Mouse (Mus musculus): ENCODE results near the gene Ly6g5b.

The Ly6g5b gene

GRCm38 (mm10) chr17:35115046-35116019 lies at the start of gene Ly6g5b:
Gene Ly6g5b (minus strand): TSS chr17:35115428.
- no peak for DNase-seq (ENCODE audit: low read depth, low spot score)

- no peak for DNase-seq (ENCODE audit: low read depth, low spot score)
Observed at GRCm38 (mm10) chr17:35164218-35164567, 49.0 kb upstream of the Ly6g5b start.

- no peak for DNase-seq (ENCODE audit: low read depth, low spot score)
Observed at GRCm38 (mm10) chr17:35163326-35164081, 48.3 kb upstream of the Ly6g5b start.

DNA sequence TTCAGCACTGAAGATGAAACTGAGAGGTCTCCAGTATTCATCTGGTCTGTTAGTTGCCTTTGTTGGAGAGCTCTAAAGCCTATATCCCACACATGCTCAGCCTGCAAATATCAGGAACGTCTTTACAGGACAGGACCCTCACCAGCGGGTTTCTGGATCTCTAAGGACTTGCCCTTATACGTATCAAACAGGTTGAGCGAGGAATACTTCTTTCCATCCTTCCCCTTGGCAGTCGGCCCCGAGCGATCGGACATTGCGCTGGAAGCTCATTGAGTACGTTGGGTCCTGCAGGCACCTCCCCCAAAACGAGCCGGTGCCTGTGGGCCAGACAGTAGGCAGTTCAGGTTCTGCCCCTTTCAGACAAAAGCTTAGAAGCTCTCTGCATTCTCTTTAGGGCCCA lies 47.5 kb upstream of the Ly6g5b start:
- DNase-seq (ENCODE audit: low read depth, low spot score): no peak

GRCm38 (mm10) chr17:35162121-35162520 lies 46.9 kb upstream of the Ly6g5b start:
- DNase-seq (ENCODE audit: low read depth, low spot score): no peak

GRCm38 (mm10) chr17:35161421-35161820 lies 46.2 kb upstream of the Ly6g5b start:
- DNase-seq (ENCODE audit: low read depth, low spot score): no peak

DNA sequence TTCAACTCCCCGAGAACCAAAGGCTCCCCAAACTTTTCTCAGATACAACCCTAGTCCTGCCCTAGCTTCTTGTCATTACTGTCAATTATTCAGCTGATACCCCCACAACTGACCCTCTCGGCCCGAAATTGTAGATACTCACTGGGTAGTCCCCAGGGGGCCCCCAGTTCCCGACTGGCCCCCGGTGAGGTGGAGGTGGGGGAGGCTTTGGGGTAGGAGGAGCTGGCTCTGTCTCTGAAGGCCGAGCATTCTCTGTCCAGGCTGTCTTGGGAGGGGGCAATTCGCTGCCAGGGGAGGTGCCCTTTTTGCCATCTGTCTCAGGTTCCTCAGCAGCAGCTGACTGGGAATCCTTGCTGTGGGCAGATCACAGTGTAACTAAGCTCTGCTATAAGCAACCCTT lies 44.4 kb upstream of the Ly6g5b start:
- DNase-seq (ENCODE audit: low read depth, low spot score): no peak

GRCm38 (mm10) chr17:35158850-35159593 lies 43.8 kb upstream of the Ly6g5b start:
- DNase-seq (ENCODE audit: low read depth, low spot score): no peak

GRCm38 (mm10) chr17:35157661-35158175 lies 42.5 kb upstream of the Ly6g5b start:
- no peak for DNase-seq (ENCODE audit: low read depth, low spot score)

DNA sequence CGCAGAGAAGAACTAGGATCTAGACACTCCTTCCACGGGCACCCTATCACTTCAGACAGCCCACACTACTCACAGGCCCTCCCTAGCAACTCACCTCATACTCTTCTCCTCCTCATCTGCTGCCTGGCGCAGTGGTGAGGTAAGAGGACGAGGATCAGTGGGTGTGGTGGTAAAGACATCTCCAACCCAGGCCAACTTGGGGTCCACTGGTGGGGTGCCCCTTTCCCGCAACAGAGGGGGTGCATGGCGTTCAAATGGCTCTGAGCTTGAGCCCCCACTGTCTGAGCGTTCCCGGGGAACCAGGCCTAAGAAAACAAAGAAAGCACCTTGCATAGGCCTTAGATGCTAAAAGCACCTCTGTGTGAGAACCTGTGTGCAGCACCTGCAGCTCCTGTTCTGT lies 42.0 kb upstream of the Ly6g5b start:
- DNase-seq (ENCODE audit: low read depth, low spot score): no peak

DNA sequence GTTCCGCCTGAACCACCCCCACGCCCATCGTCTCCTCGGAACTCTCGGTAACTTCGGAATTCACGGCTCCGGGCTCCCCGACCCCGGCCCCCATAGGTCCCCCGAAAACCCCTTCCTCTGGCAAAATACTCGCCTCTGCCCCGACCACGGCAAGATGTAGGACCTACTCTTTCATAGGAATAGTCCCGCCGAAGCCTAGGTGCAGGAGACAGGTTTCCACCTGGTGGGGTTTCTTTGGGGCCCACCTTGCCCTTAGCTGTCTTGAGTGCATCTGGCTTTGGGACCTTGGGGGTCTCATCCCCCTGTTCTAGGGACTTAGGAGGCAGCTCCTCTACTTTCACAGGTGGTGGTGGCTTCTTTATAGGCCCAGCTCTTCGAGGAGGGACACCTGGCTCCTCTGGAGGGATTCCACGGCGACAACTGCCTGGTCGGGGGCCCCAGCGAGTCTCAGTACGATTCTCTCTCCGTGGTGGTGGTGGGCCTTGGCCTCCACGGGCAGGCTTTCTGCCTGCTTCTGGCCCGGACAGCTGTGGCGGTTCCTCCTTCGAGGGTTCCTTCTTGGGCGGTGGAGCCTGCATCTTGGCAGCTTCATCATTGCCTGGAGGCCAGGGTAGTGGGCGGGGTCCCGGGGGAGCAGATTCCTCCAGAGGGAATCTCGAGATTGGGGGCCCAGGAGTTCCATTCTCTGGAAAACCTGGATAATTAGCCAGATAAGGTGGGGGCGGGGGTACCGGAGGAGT lies 41.4 kb upstream of the Ly6g5b start:
- no peak for DNase-seq (ENCODE audit: low read depth, low spot score)

DNA sequence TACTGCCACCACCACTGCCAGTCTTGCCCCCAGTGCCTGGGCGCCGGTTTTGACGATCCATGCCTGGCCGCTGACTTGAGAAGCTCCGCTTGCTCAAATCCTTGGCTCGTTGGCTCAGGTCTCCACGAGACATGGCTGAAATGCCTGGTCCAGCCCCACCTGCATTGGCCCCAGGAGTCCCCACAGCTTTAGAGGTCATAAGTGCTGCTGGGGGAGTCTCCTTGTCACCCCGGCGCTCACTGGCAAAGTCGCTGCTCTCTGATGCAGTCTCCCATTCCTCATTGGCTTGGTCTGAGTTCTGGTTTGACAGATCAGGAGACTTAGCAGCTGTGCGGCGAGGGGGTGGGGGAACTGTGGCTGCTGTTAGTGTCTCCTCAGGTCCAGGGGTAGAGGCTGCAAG lies 40.2 kb upstream of the Ly6g5b start:
- no peak for DNase-seq (ENCODE audit: low read depth, low spot score)

DNA sequence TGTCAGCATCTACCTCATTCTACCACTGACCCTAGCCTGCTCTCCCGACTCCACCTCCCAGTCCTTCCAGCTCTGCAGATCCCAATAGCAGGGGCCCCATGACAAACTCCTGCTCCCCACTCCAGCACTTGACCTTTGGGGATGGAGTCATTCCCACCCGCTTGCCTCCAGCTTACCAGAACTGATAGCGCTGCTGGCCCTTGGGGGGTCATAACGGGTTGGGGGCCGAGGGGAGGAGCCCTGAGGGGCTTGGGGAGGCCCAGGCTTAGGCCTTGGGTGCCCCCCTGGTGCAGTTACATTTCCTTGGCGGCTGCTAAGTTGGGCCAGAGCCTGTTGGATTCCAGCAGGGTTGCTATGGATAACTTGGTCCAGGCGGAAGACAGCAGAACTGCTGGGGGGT lies 39.4 kb upstream of the Ly6g5b start:
- DNase-seq (ENCODE audit: low read depth, low spot score): no peak

DNA sequence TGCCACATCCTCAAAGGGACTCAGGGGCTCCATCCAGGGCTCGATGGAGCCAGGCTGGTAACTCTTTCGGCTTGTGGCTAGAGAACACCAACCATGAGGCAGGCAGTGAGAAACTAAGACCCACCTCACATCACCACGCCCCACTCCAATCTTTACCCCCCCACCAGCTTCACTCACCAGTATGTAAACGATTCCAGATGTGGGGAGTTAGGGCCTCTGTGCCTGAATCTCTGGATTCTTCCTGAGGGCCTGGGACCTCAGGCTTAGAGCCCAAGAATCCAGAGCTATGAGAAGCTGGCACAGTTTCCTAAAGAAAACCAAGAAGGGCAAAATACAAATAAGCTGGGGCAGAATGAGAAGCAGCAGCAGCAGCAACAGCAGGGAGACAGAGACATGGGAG lies 38.7 kb upstream of the Ly6g5b start:
- DNase-seq (ENCODE audit: low read depth, low spot score): no peak

DNA sequence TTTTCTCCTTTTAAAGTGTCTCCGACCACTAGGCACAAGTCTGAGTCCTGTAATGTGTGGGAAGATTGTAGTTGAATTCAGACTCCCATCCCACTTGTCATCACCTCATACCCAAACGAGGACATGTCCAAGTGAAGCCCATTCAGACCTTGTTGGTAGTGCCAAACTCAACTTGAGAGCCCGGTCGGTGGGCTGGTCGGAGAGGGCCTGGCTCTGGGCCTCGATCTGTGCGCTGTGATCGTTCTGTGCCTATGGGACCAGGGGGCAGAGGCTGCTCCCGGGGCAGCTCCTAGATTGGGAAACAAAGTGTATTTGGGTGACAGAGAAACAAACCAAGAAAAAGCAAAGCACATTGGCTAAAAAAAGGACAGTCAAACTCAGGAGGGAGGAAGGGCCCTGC lies 37.8 kb upstream of the Ly6g5b start:
- DNase-seq (ENCODE audit: low read depth, low spot score): no peak

DNA sequence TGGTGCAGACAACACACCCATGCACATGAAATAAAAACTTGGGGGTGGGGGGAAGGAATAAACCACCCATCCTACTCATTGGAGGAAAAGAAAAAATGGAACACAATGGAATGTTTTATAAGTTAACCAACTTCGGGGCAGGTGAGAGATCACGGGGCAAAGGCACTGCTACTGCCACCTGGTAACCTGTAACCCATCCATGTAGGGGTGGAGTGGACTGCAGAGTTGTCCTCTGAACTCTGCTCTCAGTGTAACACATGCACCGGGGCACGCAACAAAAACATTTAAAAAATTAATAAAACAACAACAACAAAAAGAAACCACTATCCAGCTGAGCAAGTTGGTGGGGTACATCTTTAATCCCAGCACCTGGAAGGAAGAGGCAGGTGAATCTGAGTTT lies 36.9 kb upstream of the Ly6g5b start:
- DNase-seq (ENCODE audit: low read depth, low spot score): no peak

DNA sequence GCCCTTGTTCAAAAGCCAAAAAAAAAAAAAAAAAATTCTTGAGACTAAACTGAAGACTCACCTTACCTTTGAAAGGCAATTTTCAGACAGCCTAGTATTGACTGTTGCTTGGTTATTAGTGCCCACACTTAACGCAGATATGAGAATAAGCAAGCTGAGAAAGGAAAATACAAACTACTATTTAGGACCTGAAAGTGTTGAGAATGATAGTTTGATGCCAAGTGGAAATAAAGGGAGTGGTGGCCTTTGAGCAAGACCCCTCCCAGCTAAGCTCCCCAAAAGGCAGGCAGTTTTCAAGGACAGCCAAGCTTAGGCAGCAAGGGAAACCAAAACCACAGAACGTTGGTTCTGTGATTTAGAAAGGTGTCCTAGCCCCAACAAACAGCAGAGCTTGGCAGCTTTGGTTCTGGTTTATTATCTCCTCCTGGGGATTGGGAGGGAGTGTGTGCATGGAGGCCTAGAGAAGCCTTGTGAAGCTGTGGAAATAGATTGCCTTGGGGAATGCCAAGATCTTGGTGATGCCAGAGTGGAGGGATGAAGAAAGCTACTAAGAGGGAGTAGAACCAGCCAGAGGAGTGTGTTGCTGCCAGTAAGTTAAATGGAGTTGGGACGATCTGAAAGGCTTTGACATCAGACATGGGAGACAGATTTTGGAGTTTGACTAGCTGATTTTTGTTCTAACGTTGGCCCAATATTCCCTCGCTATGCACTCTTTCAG lies 32.9 kb upstream of the Ly6g5b start:
- DNase-seq (ENCODE audit: low read depth, low spot score): no peak

DNA sequence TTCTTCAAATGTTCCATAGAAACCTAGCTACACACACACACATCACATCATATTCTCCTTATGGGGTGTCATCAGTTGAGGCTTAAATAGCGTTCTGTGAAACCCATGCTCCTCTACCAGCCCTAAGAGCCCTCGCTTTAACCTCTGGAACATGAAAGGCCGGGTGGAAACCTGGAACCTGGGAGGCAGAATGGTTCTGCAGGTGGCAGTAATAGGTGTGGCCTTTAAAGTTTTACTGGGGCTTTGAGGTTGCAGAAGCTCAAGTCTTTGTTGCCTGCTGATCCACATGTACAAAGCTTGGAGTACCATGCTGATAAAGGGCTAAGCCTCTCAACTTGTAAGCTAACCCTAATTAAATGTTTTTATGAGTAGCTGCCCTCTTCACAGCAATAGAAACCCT lies 32.1 kb upstream of the Ly6g5b start:
- peak; percentile 25 for DNase-seq (ENCODE audit: low read depth, low spot score)

- DNase-seq (ENCODE audit: low read depth, low spot score): no peak
Observed at GRCm38 (mm10) chr17:35146139-35146538, 30.9 kb upstream of the Ly6g5b start.

DNA sequence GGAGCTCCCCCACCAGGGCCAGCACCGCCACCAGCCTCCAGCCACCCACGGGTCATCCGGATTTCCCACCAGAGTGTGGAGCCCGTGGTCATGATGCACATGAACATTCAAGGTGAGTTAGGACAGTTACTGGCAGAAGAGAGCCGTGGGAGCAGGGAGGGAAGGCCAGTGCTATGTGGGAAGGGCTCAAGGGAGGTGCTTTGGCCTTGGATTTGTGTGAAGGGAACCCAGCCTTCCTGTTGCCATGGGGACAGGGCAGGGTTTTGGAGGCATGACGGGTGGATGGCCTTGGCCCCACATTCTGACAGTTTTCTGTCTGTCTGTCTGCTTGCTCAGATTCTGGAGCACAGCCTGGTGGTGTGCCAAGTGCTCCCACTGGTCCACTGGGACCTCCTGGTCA lies 26.7 kb upstream of the Ly6g5b start:
- no peak for DNase-seq (ENCODE audit: low read depth, low spot score)

Measured in forelimb bud, embryonic 11.5 days (tissue).